Mouse (Mus musculus): Measurements from ENCODE around the gene Zfp955b. TPM values are rescaled to one million over a fixed set of nuclear protein-coding genes. Genes with fewer than 3 reads are reported as not detected.
"Not testable (repeated sequence)": the region's sequence is repeated elsewhere in the genome, so short reads cannot be mapped to it uniquely, and the experiment has no call there.

The Zfp955b gene
- 23.8 and 24.4 TPM in 2 replicates for polyA plus RNA-seq (2015; fragmentation: Nextera tagmentation; extraction: Ambion mirVana)

DNA sequence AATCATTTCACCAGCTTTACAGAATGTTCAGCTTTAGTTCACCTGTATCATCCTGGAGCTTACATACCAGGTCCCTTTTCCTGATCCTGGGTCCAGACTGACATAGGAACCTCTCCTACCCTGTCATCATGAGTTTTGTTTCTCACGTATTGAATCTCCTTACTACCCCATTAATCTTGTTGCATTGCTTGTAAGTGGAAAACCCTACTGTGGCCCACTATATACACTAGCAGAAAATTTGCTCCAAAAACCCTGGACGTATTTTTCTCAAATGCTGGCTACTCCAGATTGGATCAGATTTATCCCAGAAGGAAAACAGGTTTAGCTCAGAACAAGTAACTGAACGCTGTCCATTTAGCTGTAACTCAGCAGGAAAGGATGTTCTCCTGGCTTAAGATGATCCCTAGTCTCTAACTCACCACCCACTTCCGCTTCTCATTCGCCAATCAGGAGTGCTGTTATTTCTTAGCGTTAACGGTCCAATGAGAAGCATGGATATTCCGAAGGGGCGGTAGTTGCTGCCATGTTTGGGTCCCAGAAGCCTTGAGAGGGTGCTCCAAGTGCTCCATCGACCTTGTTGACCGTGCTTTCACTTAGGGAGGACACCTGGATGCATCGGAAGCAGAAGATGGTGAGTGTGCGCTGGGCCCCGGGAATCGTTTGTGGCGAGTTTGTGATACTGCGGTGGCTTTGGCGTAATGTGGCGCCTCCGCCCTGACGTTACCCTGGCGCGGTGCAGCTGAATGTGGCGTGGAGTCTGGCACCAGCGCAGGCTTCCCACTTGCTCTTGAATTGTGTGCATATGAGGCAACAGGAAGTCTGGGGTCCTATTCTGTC lies at the start of gene Zfp955b:
Gene Zfp955b, plus strand, starts transcription at position 506 of the 837 bp plus-strand sequence.
- not testable (repeated sequence) for H3K4me3 ChIP-seq (replicated peaks; ENCODE audit: low read length); H3K4me2 ChIP-seq (ENCODE audit: low read length); H3K36me3 ChIP-seq (ENCODE audit: control insufficient read depth, insufficient read depth); H3K9me3 ChIP-seq (ENCODE audit: control insufficient read depth, low read length); H3K9ac ChIP-seq (replicated peaks; ENCODE audit: low read depth, low read length); H3K27ac ChIP-seq (ENCODE audit: low read length); H3K4me1 ChIP-seq (replicated peaks; ENCODE audit: control insufficient read depth, insufficient read depth, low read length); H3K27me3 ChIP-seq (replicated peaks; ENCODE audit: control insufficient read depth, insufficient read depth, low read length)
- peak; percentile 100 for ATAC-seq
- WGBS = no CpG with 5 or more reads among the region's 25 CpGs

DNA sequence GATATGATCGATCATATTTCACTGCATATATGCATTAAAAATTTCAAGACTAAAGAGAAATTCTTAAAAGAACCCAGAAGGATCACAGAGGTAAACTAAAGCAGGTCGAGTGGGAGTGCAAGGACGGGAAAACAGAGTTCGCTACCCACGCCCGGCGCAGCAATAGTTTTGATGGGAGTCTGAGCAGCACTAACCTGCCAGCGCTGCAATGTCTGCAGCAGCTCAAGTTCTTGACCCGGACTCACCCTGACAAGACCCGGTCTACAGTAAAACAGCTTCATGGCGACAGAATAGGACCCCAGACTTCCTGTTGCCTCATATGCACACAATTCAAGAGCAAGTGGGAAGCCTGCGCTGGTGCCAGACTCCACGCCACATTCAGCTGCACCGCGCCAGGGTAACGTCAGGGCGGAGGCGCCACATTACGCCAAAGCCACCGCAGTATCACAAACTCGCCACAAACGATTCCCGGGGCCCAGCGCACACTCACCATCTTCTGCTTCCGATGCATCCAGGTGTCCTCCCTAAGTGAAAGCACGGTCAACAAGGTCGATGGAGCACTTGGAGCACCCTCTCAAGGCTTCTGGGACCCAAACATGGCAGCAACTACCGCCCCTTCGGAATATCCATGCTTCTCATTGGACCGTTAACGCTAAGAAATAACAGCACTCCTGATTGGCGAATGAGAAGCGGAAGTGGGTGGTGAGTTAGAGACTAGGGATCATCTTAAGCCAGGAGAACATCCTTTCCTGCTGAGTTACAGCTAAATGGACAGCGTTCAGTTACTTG lies 34.6 kb upstream of the Zfp955b start, which contains the start of gene Zfp955a:
Gene Zfp955a, minus strand, starts transcription at position 616 of the 789 bp plus-strand sequence.
- not testable (repeated sequence) for H3K9ac ChIP-seq (replicated peaks; ENCODE audit: low read depth, low read length); H3K4me3 ChIP-seq (replicated peaks; ENCODE audit: low read length); H3K4me2 ChIP-seq (ENCODE audit: low read length); H3K4me1 ChIP-seq (replicated peaks; ENCODE audit: control insufficient read depth, insufficient read depth, low read length); H3K27me3 ChIP-seq (replicated peaks; ENCODE audit: control insufficient read depth, insufficient read depth, low read length); H3K27ac ChIP-seq (ENCODE audit: low read length); H3K36me3 ChIP-seq (ENCODE audit: control insufficient read depth, insufficient read depth); H3K9me3 ChIP-seq (ENCODE audit: control insufficient read depth, low read length)
- WGBS = 47% methylated on average over 1 of the region's 34 CpGs
- peak; percentile 100 for ATAC-seq

DNA sequence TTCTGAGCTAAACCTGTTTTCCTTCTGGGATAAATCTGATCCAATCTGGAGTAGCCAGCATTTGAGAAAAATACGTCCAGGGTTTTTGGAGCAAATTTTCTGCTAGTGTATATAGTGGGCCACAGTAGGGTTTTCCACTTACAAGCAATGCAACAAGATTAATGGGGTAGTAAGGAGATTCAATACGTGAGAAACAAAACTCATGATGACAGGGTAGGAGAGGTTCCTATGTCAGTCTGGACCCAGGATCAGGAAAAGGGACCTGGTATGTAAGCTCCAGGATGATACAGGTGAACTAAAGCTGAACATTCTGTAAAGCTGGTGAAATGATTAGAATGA lies 34.1 kb upstream of the Zfp955b start:
- H3K9me3 ChIP-seq (ENCODE audit: control insufficient read depth, low read length) = not testable (repeated sequence)
- ATAC-seq = peak; percentile 37

DNA sequence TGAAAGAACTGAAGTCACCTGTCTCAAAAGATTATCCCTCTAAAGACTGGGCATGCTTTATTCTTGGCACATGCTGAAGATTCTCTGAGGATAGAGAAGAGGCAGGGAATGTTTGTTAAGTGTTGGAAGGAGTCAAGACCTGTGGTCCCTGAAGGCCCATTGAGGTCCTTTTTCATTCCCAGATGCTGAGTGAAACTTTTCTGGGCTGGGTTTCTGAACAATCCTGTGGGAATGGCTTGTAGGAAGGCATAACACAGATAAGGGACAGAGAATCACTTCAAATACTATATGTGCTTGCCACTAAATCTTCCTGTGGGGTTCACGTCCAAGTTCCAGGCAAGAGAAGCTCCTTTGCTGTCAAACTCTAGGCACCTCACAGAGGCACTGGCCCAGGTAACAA lies 25.0 kb upstream of the Zfp955b start, which contains the start of gene Olfr63:
Gene Olfr63, plus strand, starts transcription at position 301 of the 400 bp plus-strand sequence.
- WGBS = 65% methylated on average over 1 of the region's 1 CpGs

More for the DNA sequence above, 34.1 kb upstream of the Zfp955b start:
- H3K36me3 ChIP-seq (ENCODE audit: control insufficient read depth, insufficient read depth); H3K27ac ChIP-seq (ENCODE audit: low read length); H3K4me1 ChIP-seq (replicated peaks; ENCODE audit: control insufficient read depth, insufficient read depth, low read length); H3K9ac ChIP-seq (replicated peaks; ENCODE audit: low read depth, low read length); H3K4me3 ChIP-seq (replicated peaks; ENCODE audit: low read length); H3K4me2 ChIP-seq (ENCODE audit: low read length); H3K27me3 ChIP-seq (replicated peaks; ENCODE audit: control insufficient read depth, insufficient read depth, low read length): not testable (repeated sequence)
- WGBS = no CpG with 5 or more reads among the region's 2 CpGs

DNA sequence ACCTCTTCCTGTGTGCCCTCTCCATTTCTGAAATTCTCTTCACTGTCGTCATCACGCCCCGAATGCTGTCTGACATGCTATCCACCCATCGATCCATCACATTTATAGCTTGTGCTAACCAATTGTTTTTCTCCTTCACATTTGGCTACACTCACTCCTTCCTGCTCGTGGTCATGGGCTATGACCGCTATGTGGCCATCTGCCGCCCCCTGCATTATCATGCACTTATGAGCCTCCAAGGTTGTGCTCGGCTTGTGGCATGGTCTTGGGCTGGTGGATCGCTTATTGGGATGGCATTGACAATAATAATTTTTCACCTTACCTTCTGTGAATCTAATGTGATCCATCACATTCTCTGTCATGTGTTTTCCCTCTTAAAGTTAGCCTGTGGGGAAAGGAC lies 20.4 kb upstream of the Zfp955b start:
- ATAC-seq = no peak
- 93% methylated on average over 9 of the region's 9 CpGs for WGBS
- Histone ChIP-seq H3K4me3 (replicated peaks; ENCODE audit: low read length) (no peak overlapping the region), H3K9ac (replicated peaks; ENCODE audit: low read depth, low read length) (no peak overlapping the region), H3K4me1 (replicated peaks; ENCODE audit: control insufficient read depth, insufficient read depth, low read length) (no peaks in the 10 kb centered on the region), H3K27ac (ENCODE audit: low read length) (no peak overlapping the region), H3K27me3 (replicated peaks; ENCODE audit: control insufficient read depth, insufficient read depth, low read length) (peaks cover 4% of the 10 kb centered on the region; the same call in 1 of the 2 replicates), H3K9me3 (ENCODE audit: control insufficient read depth, low read length) (no peaks in the 10 kb centered on the region), H3K36me3 (ENCODE audit: control insufficient read depth, insufficient read depth) (no peaks in the 10 kb centered on the region), H3K4me2 (ENCODE audit: low read length) (no peak overlapping the region)

More for the DNA sequence above, 25.0 kb upstream of the Zfp955b start, which contains the start of gene Olfr63:
- Histone ChIP-seq H3K4me3 (replicated peaks; ENCODE audit: low read length) (no peak within 1 kb of the TSS), H3K9ac (replicated peaks; ENCODE audit: low read depth, low read length) (no peak within 1 kb of the TSS), H3K36me3 (ENCODE audit: control insufficient read depth, insufficient read depth) (no peaks in the 10 kb centered on the region), H3K9me3 (ENCODE audit: control insufficient read depth, low read length) (no peaks in the 10 kb centered on the region), H3K27me3 (replicated peaks; ENCODE audit: control insufficient read depth, insufficient read depth, low read length) (peaks cover 4% of the 10 kb centered on the region; the same call in 1 of the 2 replicates), H3K27ac (ENCODE audit: low read length) (no peak within 1 kb of the TSS), H3K4me2 (ENCODE audit: low read length) (no peak within 1 kb of the TSS), H3K4me1 (replicated peaks; ENCODE audit: control insufficient read depth, insufficient read depth, low read length) (no peaks in the 10 kb centered on the region)
- ATAC-seq = no peak

DNA sequence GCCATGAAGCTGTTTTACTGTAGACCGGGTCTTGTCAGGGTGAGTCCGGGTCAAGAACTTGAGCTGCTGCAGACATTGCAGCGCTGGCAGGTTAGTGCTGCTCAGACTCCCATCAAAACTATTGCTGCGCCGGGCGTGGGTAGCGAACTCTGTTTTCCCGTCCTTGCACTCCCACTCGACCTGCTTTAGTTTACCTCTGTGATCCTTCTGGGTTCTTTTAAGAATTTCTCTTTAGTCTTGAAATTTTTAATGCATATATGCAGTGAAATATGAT lies 469 bp downstream of the Zfp955b start:
- H3K9ac ChIP-seq (replicated peaks; ENCODE audit: low read depth, low read length); H3K9me3 ChIP-seq (ENCODE audit: control insufficient read depth, low read length); H3K27ac ChIP-seq (ENCODE audit: low read length); H3K4me2 ChIP-seq (ENCODE audit: low read length); H3K27me3 ChIP-seq (replicated peaks; ENCODE audit: control insufficient read depth, insufficient read depth, low read length); H3K36me3 ChIP-seq (ENCODE audit: control insufficient read depth, insufficient read depth); H3K4me3 ChIP-seq (replicated peaks; ENCODE audit: low read length); H3K4me1 ChIP-seq (replicated peaks; ENCODE audit: control insufficient read depth, insufficient read depth, low read length): not testable (repeated sequence)
- WGBS = no CpG with 5 or more reads among the region's 9 CpGs
- ATAC-seq = peak; percentile 59

DNA sequence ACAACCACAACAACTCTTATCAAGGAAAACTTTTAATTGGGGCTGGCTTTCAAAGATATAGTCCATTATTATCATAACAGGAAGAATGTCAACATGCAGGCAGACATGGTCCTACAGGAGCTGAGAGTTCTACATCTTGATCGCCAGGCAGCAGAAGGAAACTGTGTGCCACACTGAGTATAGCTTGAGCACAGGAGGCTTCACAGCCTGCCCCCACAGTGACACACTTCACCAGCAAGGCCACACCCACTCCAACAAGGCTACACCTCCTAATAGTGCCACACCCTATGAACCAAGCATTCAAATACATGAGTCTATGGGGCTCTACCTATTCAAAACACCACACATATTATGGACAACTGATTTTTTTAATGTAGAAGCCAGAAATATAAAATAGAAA lies 63.6 kb downstream of the Zfp955b start:
- WGBS = 100% methylated on average over 1 of the region's 1 CpGs
- no peaks in the 10 kb centered on the region for H3K36me3 ChIP-seq (ENCODE audit: control insufficient read depth, insufficient read depth)
- no peak overlapping the region for H3K4me3 ChIP-seq (replicated peaks; ENCODE audit: low read length)
- H3K27me3 ChIP-seq (replicated peaks; ENCODE audit: control insufficient read depth, insufficient read depth, low read length) = no peaks in the 10 kb centered on the region
- no peak for ATAC-seq
- H3K9me3 ChIP-seq (ENCODE audit: control insufficient read depth, low read length) = peaks cover 12% of the 10 kb centered on the region; the same call in 1 of the 2 replicates
- H3K4me2 ChIP-seq (ENCODE audit: low read length) = no peak overlapping the region
- no peak overlapping the region for H3K9ac ChIP-seq (replicated peaks; ENCODE audit: low read depth, low read length)
- H3K4me1 ChIP-seq (replicated peaks; ENCODE audit: control insufficient read depth, insufficient read depth, low read length) = peaks cover 5% of the 10 kb centered on the region
- H3K27ac ChIP-seq (ENCODE audit: low read length) = no peak overlapping the region

Other genes with a start within 250 kb of the Zfp955b start
- not detected in 2 replicates for gene 4921501E09Rik, start 221.5 kb upstream of the Zfp955b start, polyA plus RNA-seq (2015; fragmentation: Nextera tagmentation; extraction: Ambion mirVana)
- 25.0 and 26.8 TPM in 2 replicates for gene Zfp563, start 200.2 kb upstream of the Zfp955b start, polyA plus RNA-seq (2015; fragmentation: Nextera tagmentation; extraction: Ambion mirVana)
- gene Morc2b, start 149.9 kb upstream of the Zfp955b start, polyA plus RNA-seq (2015; fragmentation: Nextera tagmentation; extraction: Ambion mirVana) = 0.17 and 0.44 TPM in 2 replicates
- not detected in 2 replicates for gene Olfr55, start 121.1 kb upstream of the Zfp955b start, polyA plus RNA-seq (2015; fragmentation: Nextera tagmentation; extraction: Ambion mirVana)
- gene Olfr239, start 98.2 kb upstream of the Zfp955b start, polyA plus RNA-seq (2015; fragmentation: Nextera tagmentation; extraction: Ambion mirVana) = not detected in 2 replicates
- 0.05 TPM in 1 of 2 replicates, not detected in the other for gene Olfr1564, start 67.9 kb upstream of the Zfp955b start, polyA plus RNA-seq (2015; fragmentation: Nextera tagmentation; extraction: Ambion mirVana)
- gene Zfp955a, start 34.4 kb upstream of the Zfp955b start, polyA plus RNA-seq (2015; fragmentation: Nextera tagmentation; extraction: Ambion mirVana) = 29.8 and 31.9 TPM in 2 replicates
- 0.04 TPM in 1 of 2 replicates, not detected in the other for gene Olfr63, start 24.9 kb upstream of the Zfp955b start, polyA plus RNA-seq (2015; fragmentation: Nextera tagmentation; extraction: Ambion mirVana)
- 20.9 and 25.9 TPM in 2 replicates for gene Zfp81, start 69.3 kb downstream of the Zfp955b start, polyA plus RNA-seq (2015; fragmentation: Nextera tagmentation; extraction: Ambion mirVana)
- 21.0 and 24.2 TPM in 2 replicates for gene Zfp101, start 105.1 kb downstream of the Zfp955b start, polyA plus RNA-seq (2015; fragmentation: Nextera tagmentation; extraction: Ambion mirVana)
- 0.20 TPM in 1 of 2 replicates, not detected in the other for gene Actl9, start 143.4 kb downstream of the Zfp955b start, polyA plus RNA-seq (2015; fragmentation: Nextera tagmentation; extraction: Ambion mirVana)
- 36.2 and 49.8 TPM in 2 replicates for gene Adamts10, start 234.7 kb downstream of the Zfp955b start, polyA plus RNA-seq (2015; fragmentation: Nextera tagmentation; extraction: Ambion mirVana)